Comparison of ENCODE assay signal across 9 mouse cellular contexts in the genomic region with DNA sequence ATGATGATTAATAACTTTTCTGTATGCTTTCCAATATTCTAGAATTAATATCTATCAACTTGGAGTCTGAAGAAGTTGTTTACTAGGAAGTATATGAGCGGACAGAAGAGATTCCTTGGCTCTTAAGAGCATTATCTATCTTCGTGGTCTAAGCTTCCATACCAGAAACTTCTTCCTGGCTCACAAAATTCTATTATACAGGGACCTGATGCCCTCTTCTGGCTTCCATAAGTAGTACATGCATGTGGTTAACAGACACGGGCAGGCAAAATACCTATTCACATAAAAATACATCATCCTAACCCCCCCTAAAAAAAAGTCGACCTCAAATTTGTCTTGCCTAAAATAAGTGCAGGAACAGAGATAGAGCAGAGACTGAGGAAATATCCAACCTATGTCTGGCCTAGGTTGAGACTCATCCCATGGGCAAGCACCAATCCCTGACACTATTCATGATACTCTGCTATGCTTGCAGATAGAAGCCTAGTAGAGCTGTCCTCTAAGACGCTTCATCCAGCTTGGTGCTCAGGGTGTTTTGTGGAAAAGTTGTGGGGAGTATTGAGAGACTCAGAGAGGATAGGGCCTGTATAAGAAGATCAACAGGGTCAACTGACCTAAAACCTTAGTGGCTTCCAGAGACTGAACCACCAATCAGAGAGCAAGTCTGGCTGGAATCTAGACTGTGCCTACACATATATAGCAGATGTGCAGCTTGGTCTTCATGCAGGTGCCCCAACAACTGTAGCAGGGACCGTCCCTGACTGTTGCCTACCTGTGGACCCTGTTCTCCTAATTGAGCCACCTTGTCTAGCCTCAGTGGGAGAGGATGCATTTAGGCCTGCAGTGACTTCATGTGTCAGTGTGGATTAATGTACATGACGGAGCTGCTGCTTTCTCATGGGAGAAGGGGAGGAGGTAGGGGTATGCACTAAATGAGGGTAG. TPM values are rescaled to one million over a fixed set of nuclear protein-coding genes. Genes with fewer than 3 reads are reported as not detected.
A peak's percentile ranks its signal among the peaks of the same experiment; 100 is the strongest.
DNase-seq lines count a peak whose midpoint lies in the region; ATAC-seq and TF ChIP-seq lines count a peak whose summit lies in the region.
"Had no signal": no experiment of that assay in that cellular context is flagged by ENCODE, and none has a peak within 500 bp of the region (broad histone marks: within the 10 kb centered on the region; RNA-seq: fewer than 3 reads in every experiment).

No protein-coding gene starts in this region.

- no peak for TF ChIP-seq POLR2A in cerebellum, adult 2 months (IDR thresholded peaks at IDR 0.05; ENCODE audit: borderline replicate concordance, insufficient read depth, low read length)

- 37% methylated on average over 7 of the region's 7 CpGs for WGBS in hindbrain, embryonic 15.5 days
- WGBS in neural tube, embryonic 12.5 days, result 45% methylated on average over 7 of the region's 7 CpGs
- 34% methylated on average over 7 of the region's 7 CpGs for WGBS in cerebellum, adult 2 months

- intact Hi-C loops in left cerebral cortex, postnatal 25 days (cut with DNase I), result loop anchor here (1.0 to 5.0 kb wide), 4 partner anchors 93 to 269 kb away; no protein-coding TSS in a partner anchor

- no peaks in the 10 kb centered on the region for H3K36me3 ChIP-seq in hindbrain, embryonic 15.5 days
- no peaks in the 10 kb centered on the region for H3K36me3 ChIP-seq in neural tube, embryonic 12.5 days

- peak; percentile 59 to 63 for DNase-seq in cerebellum, postnatal 14 days
- DNase-seq in cerebellum, adult 11 months, result no peak
- DNase-seq in embryo, embryonic 9.5 days (ENCODE audit: extremely low spot score), result peak; percentile 54
- DNase-seq in left cerebral cortex, postnatal 25 days (ENCODE audit: low spot score in 2 of 2), result peak; percentile 55 to 65
- DNase-seq in cerebellum, adult 2 months, result no peak

- H3K9me3 ChIP-seq in hindbrain, embryonic 15.5 days, result no peaks in the 10 kb centered on the region
- no peaks in the 10 kb centered on the region for H3K9me3 ChIP-seq in neural tube, embryonic 12.5 days

- peak; percentile 57 for ATAC-seq in CD4-positive, CD25-positive, alpha-beta regulatory T cell, adult 4 months
- peak; percentile 86 for ATAC-seq in hindbrain, embryonic 15.5 days (ENCODE audit: low FRiP score, low read depth)
- ATAC-seq in neural tube, embryonic 12.5 days (ENCODE audit: low FRiP score, low read depth), result 0 out of 2 replicates have a peak, but pooled peaks have one; percentile 48

- no peaks in the 10 kb centered on the region for H3K4me1 ChIP-seq in hindbrain, embryonic 15.5 days (replicated peaks)
- H3K4me1 ChIP-seq in neural tube, embryonic 12.5 days, result no peaks in the 10 kb centered on the region
- H3K4me1 ChIP-seq in cerebellum, adult 2 months (ENCODE audit: control insufficient read depth, insufficient read depth, low read length), result no peaks in the 10 kb centered on the region

- H3K4me2 ChIP-seq in hindbrain, embryonic 15.5 days, result no peak overlapping the region
- no peak overlapping the region for H3K4me2 ChIP-seq in neural tube, embryonic 12.5 days (replicated peaks)

- H3K9ac ChIP-seq in hindbrain, embryonic 15.5 days, result no peak overlapping the region
- no peak overlapping the region for H3K9ac ChIP-seq in neural tube, embryonic 12.5 days

- no peak overlapping the region for H3K27ac ChIP-seq in hindbrain, embryonic 15.5 days (replicated peaks)
- H3K27ac ChIP-seq in neural tube, embryonic 12.5 days, result no peak overlapping the region
- H3K27ac ChIP-seq in cerebellum, adult 2 months (ENCODE audit: insufficient read depth, low read length), result no peak overlapping the region

- H3K27me3 ChIP-seq in hindbrain, embryonic 15.5 days, result no peaks in the 10 kb centered on the region
- H3K27me3 ChIP-seq in neural tube, embryonic 12.5 days (replicated peaks), result no peaks in the 10 kb centered on the region
- no peaks in the 10 kb centered on the region for H3K27me3 ChIP-seq in cerebellum, adult 2 months (ENCODE audit: control insufficient read depth, insufficient read depth, low read length)

- H3K4me3 ChIP-seq in hindbrain, embryonic 15.5 days, result no peak overlapping the region
- no peak overlapping the region for H3K4me3 ChIP-seq in neural tube, embryonic 12.5 days
- H3K4me3 ChIP-seq in cerebellum, adult 2 months (replicated peaks; ENCODE audit: insufficient read depth, low read depth, low read length), result no peak overlapping the region
- H3K4me3 ChIP-seq: myocyte had no signal

- no peak for TF ChIP-seq CTCF in cerebellum, adult 2 months (IDR thresholded peaks at IDR 0.05; ENCODE audit: borderline replicate concordance, insufficient read depth, low read depth, low read length)

RNA-seq across cellular contexts. Expression of a gene that starts 2.5 kb away (rescaled TPM):
- 1 to 10 TPM; 8.7 to 9.9 TPM for polyA plus RNA-seq in CD4-positive, CD25-positive, alpha-beta regulatory T cell, adult 4 months (2017; shearing (Covaris generic))
- polyA plus RNA-seq in hindbrain, embryonic 15.5 days (2015; fragmentation: Nextera tagmentation; extraction: Ambion mirVana), result 0.22 and 0.25 TPM in 2 replicates
- total RNA-seq in left cerebral cortex, postnatal 25 days (2021), result not detected
- 0.33 TPM in 1 of 2 replicates, not detected in the other for polyA plus RNA-seq in neural tube, embryonic 12.5 days (2016; fragmentation: Nextera tagmentation; extraction: Ambion mirVana)
- polyA plus RNA-seq in cerebellum, adult 2 months (2012; rRNA removed), result not detected in 2 replicates

RNA-seq across cellular contexts. Expression of a gene that starts 53.2 kb away (rescaled TPM):
- not detected for polyA plus RNA-seq in CD4-positive, CD25-positive, alpha-beta regulatory T cell, adult 4 months (2017; shearing (Covaris generic))
- polyA plus RNA-seq in hindbrain, embryonic 15.5 days (2015; fragmentation: Nextera tagmentation; extraction: Ambion mirVana), result 7.1 and 7.5 TPM in 2 replicates
- total RNA-seq in left cerebral cortex, postnatal 25 days (2021), result not detected
- polyA plus RNA-seq in neural tube, embryonic 12.5 days (2016; fragmentation: Nextera tagmentation; extraction: Ambion mirVana), result 1.0 and 2.0 TPM in 2 replicates
- polyA plus RNA-seq in cerebellum, adult 2 months (2012; rRNA removed), result 0.11 TPM in 1 of 2 replicates, not detected in the other
- polyA plus RNA-seq: myocyte had no signal

Comparison
In these comparisons a context has a peak if more than half of its experiments do, and no peak if none do; other contexts are left out.
1. DNase-seq: peak in cerebellum, postnatal 14 days (2 of 2), embryo, embryonic 9.5 days (single experiment) and left cerebral cortex, postnatal 25 days (2 of 2); none in cerebellum, adult 11 months (single experiment) and cerebellum, adult 2 months (0 of 2).
2. Peak in every context shown above with its lines, with median percentiles within 50 percentile points of each other: ATAC-seq.